Mouse (Mus musculus): ENCODE results near the gene Tekt1. TPM values are rescaled to one million over a fixed set of nuclear protein-coding genes. Genes with fewer than 3 reads are reported as not detected.

The Tekt1 gene
- 4.6 and 5.9 TPM in 2 replicates for polyA plus RNA-seq (2015; fragmentation: Nextera tagmentation; extraction: Ambion mirVana)

GRCm38 (mm10) chr11:72362347-72362741 is at the start of gene Tekt1:
Gene Tekt1, minus strand, starts transcription at chr11:72362442.
- no peak for ATAC-seq (ENCODE audit: low FRiP score)
- peak within 1 kb of the TSS; percentile 93 for H3K4me2 ChIP-seq
- 25% methylated on average over 10 of the region's 10 CpGs for WGBS

GRCm38 (mm10) chr11:72411945-72412344 is 49.7 kb upstream of the Tekt1 start:
- peak overlapping the region; percentile 62 for H3K4me3 ChIP-seq (replicated peaks)
- WGBS = 32% methylated on average over 9 of the region's 9 CpGs
- peak overlapping the region; percentile 72 for H3K9ac ChIP-seq (replicated peaks)
- peaks cover 39% of the 10 kb centered on the region for H3K27me3 ChIP-seq (replicated peaks)
- H3K4me1 ChIP-seq = peaks cover 25% of the 10 kb centered on the region
- ATAC-seq (ENCODE audit: low FRiP score) = no peak
- no peaks in the 10 kb centered on the region for H3K36me3 ChIP-seq
- H3K9me3 ChIP-seq (replicated peaks) = no peaks in the 10 kb centered on the region
- no peak overlapping the region for H3K27ac ChIP-seq (replicated peaks)
- peak overlapping the region; percentile 100 for H3K4me2 ChIP-seq

More at GRCm38 (mm10) chr11:72362347-72362741, at the start of gene Tekt1:
- Histone ChIP-seq H3K27ac (replicated peaks) (peak within 1 kb of the TSS; percentile 56), H3K36me3 (no peaks in the 10 kb centered on the region), H3K27me3 (replicated peaks) (no peaks in the 10 kb centered on the region), H3K4me3 (replicated peaks) (peak within 1 kb of the TSS; percentile 50), H3K9me3 (replicated peaks) (no peaks in the 10 kb centered on the region), H3K4me1 (peaks cover 11% of the 10 kb centered on the region), H3K9ac (replicated peaks) (peak within 1 kb of the TSS; percentile 47)

- Histone ChIP-seq H3K4me2 (peak within 1 kb of the TSS; percentile 100), H3K9ac (replicated peaks) (peak within 1 kb of the TSS; percentile 72), H3K4me1 (peaks cover 25% of the 10 kb centered on the region), H3K27me3 (replicated peaks) (peaks cover 39% of the 10 kb centered on the region), H3K27ac (replicated peaks) (peak within 1 kb of the TSS; percentile 63; the same call in 1 of the 2 replicates), H3K9me3 (replicated peaks) (no peaks in the 10 kb centered on the region), H3K4me3 (replicated peaks) (peak within 1 kb of the TSS; percentile 62), H3K36me3 (no peaks in the 10 kb centered on the region)
- peak; percentile 86 for ATAC-seq (ENCODE audit: low FRiP score)
- WGBS = under 1% methylated on average over 82 of the region's 86 CpGs
Measured at GRCm38 (mm10) chr11:72411093-72411921, 49.1 kb upstream of the Tekt1 start, which contains the start of gene Smtnl2. Gene Smtnl2, minus strand, starts transcription at chr11:72411713.

GRCm38 (mm10) chr11:72410521-72411092 is 48.4 kb upstream of the Tekt1 start:
- Histone ChIP-seq H3K36me3 (no peaks in the 10 kb centered on the region), H3K27me3 (replicated peaks) (peaks cover 39% of the 10 kb centered on the region), H3K4me1 (peaks cover 25% of the 10 kb centered on the region), H3K4me2 (peak overlapping the region; percentile 100), H3K9ac (replicated peaks) (peak overlapping the region; percentile 72), H3K4me3 (replicated peaks) (peak overlapping the region; percentile 62), H3K9me3 (replicated peaks) (no peaks in the 10 kb centered on the region), H3K27ac (replicated peaks) (no peak overlapping the region)
- WGBS = 1% methylated on average over 25 of the region's 25 CpGs
- no peak for ATAC-seq (ENCODE audit: low FRiP score)

- H3K36me3 ChIP-seq = no peaks in the 10 kb centered on the region
- H3K4me2 ChIP-seq = peak overlapping the region; percentile 100
- H3K4me3 ChIP-seq (replicated peaks) = no peak overlapping the region
- WGBS = 53% methylated on average over 12 of the region's 12 CpGs
- ATAC-seq (ENCODE audit: low FRiP score) = no peak
- H3K9me3 ChIP-seq (replicated peaks) = no peaks in the 10 kb centered on the region
- no peak overlapping the region for H3K9ac ChIP-seq (replicated peaks)
- H3K27me3 ChIP-seq (replicated peaks) = peaks cover 39% of the 10 kb centered on the region
- H3K4me1 ChIP-seq = peaks cover 25% of the 10 kb centered on the region
- H3K27ac ChIP-seq (replicated peaks) = no peak overlapping the region
Measured at GRCm38 (mm10) chr11:72409649-72410385, 47.6 kb upstream of the Tekt1 start.

GRCm38 (mm10) chr11:72408451-72409170 is 46.4 kb upstream of the Tekt1 start:
- Histone ChIP-seq H3K36me3 (no peaks in the 10 kb centered on the region), H3K9ac (replicated peaks) (no peak overlapping the region), H3K27ac (replicated peaks) (no peak overlapping the region), H3K9me3 (replicated peaks) (no peaks in the 10 kb centered on the region), H3K4me3 (replicated peaks) (no peak overlapping the region), H3K27me3 (replicated peaks) (peaks cover 39% of the 10 kb centered on the region), H3K4me2 (peak overlapping the region; percentile 9; the same call in 1 of the 2 replicates), H3K4me1 (peaks cover 25% of the 10 kb centered on the region)
- no peak for ATAC-seq (ENCODE audit: low FRiP score)
- 31% methylated on average over 9 of the region's 9 CpGs for WGBS

- Histone ChIP-seq H3K4me1 (peaks cover 25% of the 10 kb centered on the region), H3K27me3 (replicated peaks) (peaks cover 33% of the 10 kb centered on the region), H3K4me3 (replicated peaks) (no peak overlapping the region), H3K9ac (replicated peaks) (no peak overlapping the region), H3K9me3 (replicated peaks) (no peaks in the 10 kb centered on the region), H3K36me3 (no peaks in the 10 kb centered on the region), H3K4me2 (no peak overlapping the region), H3K27ac (replicated peaks) (no peak overlapping the region)
- ATAC-seq (ENCODE audit: low FRiP score) = no peak
- WGBS = 24% methylated on average over 7 of the region's 7 CpGs
Measured at GRCm38 (mm10) chr11:72407574-72407973, 45.3 kb upstream of the Tekt1 start.

GRCm38 (mm10) chr11:72407081-72407480 is 44.8 kb upstream of the Tekt1 start:
- no peak for ATAC-seq (ENCODE audit: low FRiP score)
- Histone ChIP-seq H3K27me3 (replicated peaks) (peaks cover 31% of the 10 kb centered on the region), H3K4me2 (no peak overlapping the region), H3K36me3 (no peaks in the 10 kb centered on the region), H3K4me3 (replicated peaks) (no peak overlapping the region), H3K27ac (replicated peaks) (no peak overlapping the region), H3K4me1 (peaks cover 25% of the 10 kb centered on the region), H3K9ac (replicated peaks) (no peak overlapping the region), H3K9me3 (replicated peaks) (no peaks in the 10 kb centered on the region)
- 20% methylated on average over 3 of the region's 3 CpGs for WGBS

GRCm38 (mm10) chr11:72406079-72406675 is 43.9 kb upstream of the Tekt1 start:
- Histone ChIP-seq H3K4me1 (peaks cover 17% of the 10 kb centered on the region), H3K27me3 (replicated peaks) (peaks cover 27% of the 10 kb centered on the region), H3K4me2 (no peak overlapping the region), H3K9me3 (replicated peaks) (no peaks in the 10 kb centered on the region), H3K4me3 (replicated peaks) (no peak overlapping the region), H3K36me3 (no peaks in the 10 kb centered on the region), H3K9ac (replicated peaks) (no peak overlapping the region), H3K27ac (replicated peaks) (no peak overlapping the region)
- ATAC-seq (ENCODE audit: low FRiP score) = no peak
- 60% methylated on average over 8 of the region's 8 CpGs for WGBS

GRCm38 (mm10) chr11:72405532-72405931 is 43.3 kb upstream of the Tekt1 start:
- Histone ChIP-seq H3K9me3 (replicated peaks) (no peaks in the 10 kb centered on the region), H3K36me3 (no peaks in the 10 kb centered on the region), H3K9ac (replicated peaks) (no peak overlapping the region), H3K4me1 (peaks cover 10% of the 10 kb centered on the region), H3K4me2 (no peak overlapping the region), H3K27me3 (replicated peaks) (peaks cover 25% of the 10 kb centered on the region), H3K4me3 (replicated peaks) (no peak overlapping the region), H3K27ac (replicated peaks) (no peak overlapping the region)
- ATAC-seq (ENCODE audit: low FRiP score) = no peak
- 73% methylated on average over 4 of the region's 4 CpGs for WGBS

GRCm38 (mm10) chr11:72402969-72403368 is 40.7 kb upstream of the Tekt1 start:
- Histone ChIP-seq H3K36me3 (no peaks in the 10 kb centered on the region), H3K27me3 (replicated peaks) (peaks cover 8% of the 10 kb centered on the region; the same call in 1 of the 2 replicates), H3K27ac (replicated peaks) (no peak overlapping the region), H3K9ac (replicated peaks) (no peak overlapping the region), H3K4me3 (replicated peaks) (no peak overlapping the region), H3K4me1 (no peaks in the 10 kb centered on the region), H3K9me3 (replicated peaks) (no peaks in the 10 kb centered on the region), H3K4me2 (no peak overlapping the region)
- 92% methylated on average over 12 of the region's 12 CpGs for WGBS
- ATAC-seq (ENCODE audit: low FRiP score) = no peak

Data from neural tube, embryonic 15.5 days (tissue).